Mouse (Mus musculus) megakaryocyte-erythroid progenitor cell, adult 5-6 weeks (primary cell): ENCODE measurements around the gene Zfp61. TPM values are rescaled to one million over a fixed set of nuclear protein-coding genes. Genes with fewer than 3 reads are reported as not detected.

Experiments
- ATAC-seq: replicated peaks from 2 replicates; pipeline ENCODE4 v1.8.0; 2016; ENCODE audit warnings: mild to moderate bottlenecking, inconsistent platforms; ENCODE audit not compliant: severe bottlenecking, poor library complexity, low FRiP score, low TSS enrichment
- total RNA-seq, 2 experiments: library from RNA; stranded (forward) in 1 of 2; stranded (reverse) in 1 of 2; fragments of 200-1000, 215-1000 nt in 1 of 2; fragments of >200 nt in 1 of 2; fragmentation: Nextera tagmentation in 1 of 2; gene quantifications; 2 replicates each; pipeline ENCODE4 v1.2.3; 2014 to 2017

The Zfp61 gene
- total RNA-seq, 2 experiments from 2014 or later: 9.3 to 16.0 TPM

GRCm38 (mm10) chr7:24269667-24270287 lies 31.3 kb downstream of the Zfp61 start:
- ATAC-seq: no peak

GRCm38 (mm10) chr7:24269256-24269655 lies 31.8 kb downstream of the Zfp61 start:
- ATAC-seq: no peak

GRCm38 (mm10) chr7:24268176-24269155 lies 32.6 kb downstream of the Zfp61 start:
- no peak for ATAC-seq

- no peak for ATAC-seq
Observed at GRCm38 (mm10) chr7:24260000-24260312, 41.1 kb downstream of the Zfp61 start.

- no peak for ATAC-seq
Observed at GRCm38 (mm10) chr7:24259306-24259999, 41.6 kb downstream of the Zfp61 start.

- peak; percentile 94 for ATAC-seq
Observed at GRCm38 (mm10) chr7:24254633-24255474, 46.2 kb downstream of the Zfp61 start, which contains the start of gene Zfp108. TSS of gene Zfp108 (plus strand) at chr7:24254794.

- ATAC-seq: no peak
Observed at GRCm38 (mm10) chr7:24253779-24254615, 47.0 kb downstream of the Zfp61 start.

Other genes with a start within 250 kb of the Zfp61 start
- not detected in 2 replicates for gene Vmn1r183, start 248.0 kb downstream of the Zfp61 start, total RNA-seq (2014; fragmentation: Nextera tagmentation)
- gene Vmn1r183, start 248.0 kb downstream of the Zfp61 start, total RNA-seq (2017): not detected in 2 replicates
- gene Zfp180, start 219.3 kb downstream of the Zfp61 start, total RNA-seq (2014; fragmentation: Nextera tagmentation): 17.5 and 25.3 TPM in 2 replicates
- gene Zfp180, start 219.3 kb downstream of the Zfp61 start, total RNA-seq (2017): 15.8 and 16.0 TPM in 2 replicates
- gene Zfp112, start 188.9 kb downstream of the Zfp61 start, total RNA-seq (2014; fragmentation: Nextera tagmentation): 0.20 and 0.22 TPM in 2 replicates
- 0.75 and 1.4 TPM in 2 replicates for gene Zfp112, start 188.9 kb downstream of the Zfp61 start, total RNA-seq (2017)
- 8.0 and 8.2 TPM in 2 replicates for gene Zfp235, start 167.1 kb downstream of the Zfp61 start, total RNA-seq (2014; fragmentation: Nextera tagmentation)
- 6.4 and 7.8 TPM in 2 replicates for gene Zfp235, start 167.1 kb downstream of the Zfp61 start, total RNA-seq (2017)
- 1.5 and 2.2 TPM in 2 replicates for gene Zfp114, start 126.2 kb downstream of the Zfp61 start, total RNA-seq (2014; fragmentation: Nextera tagmentation)
- gene Zfp114, start 126.2 kb downstream of the Zfp61 start, total RNA-seq (2017): 2.4 and 2.5 TPM in 2 replicates
- 1.0 and 4.6 TPM in 2 replicates for gene Zfp111, start 89.8 kb downstream of the Zfp61 start, total RNA-seq (2014; fragmentation: Nextera tagmentation)
- 7.2 and 8.6 TPM in 2 replicates for gene Zfp111, start 89.8 kb downstream of the Zfp61 start, total RNA-seq (2017)
- gene Zfp109, start 63.7 kb downstream of the Zfp61 start, total RNA-seq (2014; fragmentation: Nextera tagmentation): 2.3 and 6.2 TPM in 2 replicates
- 5.9 and 6.7 TPM in 2 replicates for gene Zfp109, start 63.7 kb downstream of the Zfp61 start, total RNA-seq (2017)
- gene Zfp108, start 46.4 kb downstream of the Zfp61 start, total RNA-seq (2014; fragmentation: Nextera tagmentation): 0.67 and 1.8 TPM in 2 replicates
- gene Zfp108, start 46.4 kb downstream of the Zfp61 start, total RNA-seq (2017): 1.4 TPM in 1 of 2 replicates, not detected in the other
- 0.30 and 0.59 TPM in 2 replicates for gene Zfp93, start 30.8 kb downstream of the Zfp61 start, total RNA-seq (2014; fragmentation: Nextera tagmentation)
- gene Zfp93, start 30.8 kb downstream of the Zfp61 start, total RNA-seq (2017): 0.23 and 2.0 TPM in 2 replicates
- 3.3 and 6.7 TPM in 2 replicates for gene Zfp94, start 15.4 kb upstream of the Zfp61 start, total RNA-seq (2014; fragmentation: Nextera tagmentation)
- 3.0 and 4.4 TPM in 2 replicates for gene Zfp94, start 15.4 kb upstream of the Zfp61 start, total RNA-seq (2017)
- not detected in 2 replicates for gene Tescl, start 32.7 kb upstream of the Zfp61 start, total RNA-seq (2014; fragmentation: Nextera tagmentation)
- gene Tescl, start 32.7 kb upstream of the Zfp61 start, total RNA-seq (2017): not detected in 2 replicates
- gene Lypd5, start 48.0 kb upstream of the Zfp61 start, total RNA-seq (2014; fragmentation: Nextera tagmentation): not detected in 2 replicates
- gene Lypd5, start 48.0 kb upstream of the Zfp61 start, total RNA-seq (2017): not detected in 2 replicates
- gene Kcnn4, start 69.0 kb upstream of the Zfp61 start, total RNA-seq (2014; fragmentation: Nextera tagmentation): 120 and 147 TPM in 2 replicates
- gene Kcnn4, start 69.0 kb upstream of the Zfp61 start, total RNA-seq (2017): 121 and 155 TPM in 2 replicates
- gene Smg9, start 98.4 kb upstream of the Zfp61 start, total RNA-seq (2014; fragmentation: Nextera tagmentation): 32.7 and 41.2 TPM in 2 replicates
- 11.2 and 26.3 TPM in 2 replicates for gene Smg9, start 98.4 kb upstream of the Zfp61 start, total RNA-seq (2017)
- not detected in 2 replicates for gene Irgc1, start 151.1 kb upstream of the Zfp61 start, total RNA-seq (2014; fragmentation: Nextera tagmentation)
- gene Irgc1, start 151.1 kb upstream of the Zfp61 start, total RNA-seq (2017): not detected in 2 replicates
- gene Plaur, start 161.3 kb upstream of the Zfp61 start, total RNA-seq (2014; fragmentation: Nextera tagmentation): 2.3 and 5.4 TPM in 2 replicates
- 2.2 and 2.5 TPM in 2 replicates for gene Plaur, start 161.3 kb upstream of the Zfp61 start, total RNA-seq (2017)
- 0.27 TPM in 1 of 2 replicates, not detected in the other for gene Cadm4, start 180.8 kb upstream of the Zfp61 start, total RNA-seq (2014; fragmentation: Nextera tagmentation)
- not detected in 2 replicates for gene Cadm4, start 180.8 kb upstream of the Zfp61 start, total RNA-seq (2017)
- gene Zfp428, start 205.8 kb upstream of the Zfp61 start, total RNA-seq (2014; fragmentation: Nextera tagmentation): 3.5 and 4.0 TPM in 2 replicates
- gene Zfp428, start 205.8 kb upstream of the Zfp61 start, total RNA-seq (2017): 3.1 and 9.7 TPM in 2 replicates
- gene AC161166.1, start 211.2 kb upstream of the Zfp61 start, total RNA-seq (2014; fragmentation: Nextera tagmentation): not detected in 2 replicates
- gene AC161166.1, start 211.2 kb upstream of the Zfp61 start, total RNA-seq (2017): not detected in 2 replicates
- 4.7 and 6.3 TPM in 2 replicates for gene Irgq, start 229.5 kb upstream of the Zfp61 start, total RNA-seq (2014; fragmentation: Nextera tagmentation)
- 3.0 and 5.2 TPM in 2 replicates for gene Irgq, start 229.5 kb upstream of the Zfp61 start, total RNA-seq (2017)
- gene Pinlyp, start 244.9 kb upstream of the Zfp61 start, total RNA-seq (2014; fragmentation: Nextera tagmentation): not detected in 2 replicates
- not detected in 2 replicates for gene Pinlyp, start 244.9 kb upstream of the Zfp61 start, total RNA-seq (2017)
- 89.0 and 93.7 TPM in 2 replicates for gene Xrcc1, start 245.1 kb upstream of the Zfp61 start, total RNA-seq (2014; fragmentation: Nextera tagmentation)
- gene Xrcc1, start 245.1 kb upstream of the Zfp61 start, total RNA-seq (2017): 20.7 and 36.6 TPM in 2 replicates